Mouse (Mus musculus): ENCODE measurements around the gene Ddc.

Gene Ddc

DNA sequence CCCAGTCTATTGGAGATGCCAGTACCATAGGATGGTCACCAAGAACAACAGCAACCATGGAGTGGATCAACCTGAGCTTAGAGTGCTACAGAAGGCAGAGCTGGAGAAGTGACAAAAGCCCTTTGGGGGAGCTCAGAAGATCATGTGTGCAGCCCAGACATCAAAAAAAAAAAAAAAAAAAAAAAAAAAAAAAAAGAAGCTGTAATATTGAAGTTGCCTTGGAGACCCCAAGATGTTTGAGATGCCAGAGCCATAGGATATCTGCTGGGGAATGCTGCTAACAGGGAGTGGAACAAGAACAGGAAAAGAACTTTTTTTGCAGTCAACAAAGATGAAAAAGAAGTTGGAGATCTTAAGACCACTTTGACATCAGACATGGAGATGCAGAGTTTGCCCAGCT lies 7.6 kb upstream of the Ddc start:
- no peak for DNase-seq (ENCODE audit: low spot score)

DNA sequence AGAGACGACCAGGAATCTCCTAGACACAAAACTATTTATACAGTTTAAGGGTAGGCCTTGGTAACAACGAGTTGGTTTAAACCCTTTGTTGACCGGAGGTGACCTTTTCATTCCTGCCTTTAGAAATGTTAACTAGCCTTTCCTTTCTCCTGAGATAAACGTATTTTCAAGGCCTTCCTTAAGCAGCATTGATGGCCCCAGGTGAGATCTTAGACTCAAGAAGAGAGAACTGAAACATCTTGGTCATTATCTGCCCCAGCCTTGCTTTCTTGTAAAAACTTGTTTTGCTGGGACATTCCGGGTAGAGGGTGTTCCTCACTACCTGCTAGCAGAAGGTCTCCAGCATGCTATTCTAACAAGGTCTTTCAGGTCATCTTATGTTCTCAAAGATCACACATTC lies 7.1 kb upstream of the Ddc start:
- DNase-seq (ENCODE audit: low spot score): no peak

DNA sequence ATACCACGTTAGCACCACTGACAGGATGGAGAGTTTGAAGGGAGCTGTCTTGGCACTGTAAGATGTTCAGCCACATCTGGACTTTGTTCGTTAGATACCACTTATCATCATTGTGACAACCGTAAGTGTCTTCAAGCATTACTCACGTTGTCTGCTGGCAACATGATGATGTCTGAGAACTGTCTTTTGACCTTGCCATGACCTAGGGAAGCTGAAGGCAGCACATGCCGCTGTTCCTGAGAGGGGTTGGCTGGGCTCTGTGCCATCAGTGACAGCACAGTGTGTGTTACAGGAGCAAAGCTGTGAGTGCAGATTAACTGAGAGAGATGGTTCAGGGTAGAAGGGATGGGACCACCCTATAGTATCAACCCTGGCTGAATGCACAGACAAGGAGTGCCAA lies 3.6 kb upstream of the Ddc start:
- DNase-seq (ENCODE audit: low spot score): no peak

DNA sequence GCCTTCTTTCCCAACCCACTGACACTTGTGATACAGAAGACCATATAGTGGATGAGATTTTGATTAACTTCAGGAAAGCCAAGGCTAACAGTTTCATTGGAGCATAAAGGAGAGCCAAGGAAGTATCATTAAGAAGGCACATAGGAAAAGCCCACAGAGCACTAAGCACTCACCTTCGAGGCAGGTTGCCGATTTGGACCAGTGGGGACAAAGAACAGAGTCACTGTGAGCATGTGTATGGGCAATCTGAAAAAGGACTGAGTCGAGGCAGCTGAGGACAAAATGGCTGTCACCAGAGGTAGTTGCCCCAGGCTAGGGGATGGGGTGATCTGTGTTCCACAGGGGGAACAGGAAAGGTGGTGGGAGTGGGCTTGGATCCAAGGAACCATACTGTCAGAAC lies 552 bp upstream of the Ddc start:
- DNase-seq (ENCODE audit: low spot score): no peak

DNA sequence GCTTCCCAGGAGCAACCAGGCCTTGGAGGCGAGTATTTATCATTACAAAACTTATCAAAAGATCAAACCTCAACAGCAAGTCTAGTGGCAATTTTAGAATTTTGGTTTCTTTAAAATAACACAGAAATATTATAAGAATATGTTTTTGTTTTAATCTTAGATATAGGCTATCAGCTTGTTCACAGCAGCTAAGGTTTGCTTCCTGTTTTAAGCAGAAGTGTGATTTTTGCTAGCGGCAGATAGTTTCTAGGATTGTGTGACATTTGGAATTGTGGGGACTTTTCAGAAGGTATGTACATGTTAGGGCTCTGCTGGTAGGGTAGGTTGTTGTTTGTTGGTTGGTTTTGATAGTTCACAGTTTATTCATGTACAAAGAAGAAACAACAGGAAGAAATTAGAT lies 2.5 kb downstream of the Ddc start:
- no peak for DNase-seq (ENCODE audit: low spot score)

DNA sequence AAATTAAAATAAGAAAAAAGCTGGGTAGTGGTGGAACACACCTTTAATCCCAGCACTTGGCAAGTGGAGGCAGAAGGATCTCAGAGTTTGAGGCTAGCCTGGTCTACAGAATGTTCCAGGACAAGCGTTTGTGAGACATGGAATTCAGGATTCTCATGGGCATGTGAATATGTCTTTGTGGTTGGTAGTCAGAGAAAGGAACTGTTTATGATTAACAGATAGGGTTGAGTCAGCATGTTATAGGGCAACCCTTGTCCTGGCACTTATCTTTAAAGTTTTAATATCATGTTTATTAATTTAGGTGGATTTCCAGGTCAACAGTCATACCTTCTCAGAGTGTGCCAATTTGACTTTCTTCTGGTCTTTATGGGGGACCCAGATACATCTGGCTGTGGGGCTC lies 4.2 kb downstream of the Ddc start:
- no peak for DNase-seq (ENCODE audit: low spot score)

DNA sequence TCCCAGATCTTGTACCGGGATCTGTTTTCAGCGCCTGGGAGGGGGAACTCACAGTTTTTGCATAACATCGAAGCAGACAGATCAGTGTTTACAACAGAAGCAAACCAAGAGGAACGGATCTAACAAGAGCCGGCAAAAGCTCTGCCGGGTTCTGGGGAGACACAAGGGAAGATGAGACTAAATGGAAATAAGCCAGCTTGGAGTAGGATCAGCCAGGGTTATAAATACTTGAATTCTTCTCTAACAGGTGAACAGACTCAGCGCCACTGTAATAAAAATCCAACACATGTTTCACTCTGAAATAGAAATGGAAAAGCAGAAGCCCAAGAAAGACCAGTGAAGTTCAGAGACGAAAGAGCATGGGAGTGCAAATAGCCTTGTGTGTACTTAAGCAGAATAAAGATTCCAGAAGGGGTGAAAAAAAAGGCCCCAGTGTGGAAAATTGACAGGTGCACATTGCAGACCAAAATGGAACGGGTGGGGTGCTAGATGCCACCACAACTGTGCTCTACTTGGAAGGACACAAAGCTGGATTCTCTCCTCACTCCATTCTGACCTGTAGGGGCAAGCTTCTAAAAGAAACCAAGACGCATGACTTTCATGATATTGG lies 4.8 kb downstream of the Ddc start:
- no peak for DNase-seq (ENCODE audit: low spot score)

DNA sequence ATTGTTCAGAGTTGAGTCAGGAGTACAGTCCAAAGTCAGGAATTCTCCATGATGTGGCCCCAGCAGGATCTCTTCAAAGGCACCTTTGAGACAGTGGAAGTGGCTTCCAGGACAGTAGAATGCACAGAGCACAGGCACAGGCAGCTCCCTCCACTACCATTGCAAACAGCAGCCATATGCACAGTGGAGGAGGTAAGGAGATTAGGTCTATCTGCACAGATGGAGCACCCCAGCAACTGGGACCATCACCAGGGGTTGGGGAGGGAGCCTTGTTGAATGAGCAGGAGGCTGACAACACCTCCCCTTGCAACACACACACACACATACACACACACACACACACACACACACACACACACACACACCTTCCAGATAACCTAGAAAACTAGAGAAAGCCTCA lies 6.1 kb downstream of the Ddc start:
- DNase-seq (ENCODE audit: low spot score): no peak

DNA sequence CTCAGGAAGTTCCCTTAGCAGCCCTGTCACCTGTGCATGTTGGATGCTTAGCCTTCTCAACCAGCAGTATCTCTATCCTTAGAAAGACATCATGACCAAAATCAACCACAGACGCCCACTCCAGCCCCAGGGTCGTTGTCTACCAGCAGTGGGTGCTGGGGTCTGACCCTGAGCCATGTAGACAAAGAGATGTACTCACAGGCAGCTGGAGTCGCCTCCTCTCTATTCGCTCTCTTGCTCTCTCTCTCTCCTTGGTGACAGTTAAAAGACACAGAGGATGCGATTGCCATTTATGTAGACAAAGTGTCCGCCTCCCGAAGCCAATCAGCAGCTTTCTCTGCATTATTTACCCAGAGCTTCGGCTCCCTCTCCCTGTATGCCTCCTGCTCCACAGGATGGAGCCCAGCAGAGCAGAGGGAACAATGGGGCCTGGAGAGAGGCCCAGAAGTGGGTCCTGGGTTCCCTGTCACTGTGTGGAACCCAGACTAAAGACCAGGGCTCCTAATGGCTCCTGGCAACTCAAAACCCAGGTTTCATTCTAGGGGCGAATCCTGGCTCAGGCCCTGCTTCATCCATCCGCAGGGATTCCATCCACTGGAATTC lies 7.7 kb downstream of the Ddc start:
- DNase-seq (ENCODE audit: low spot score): no peak

DNA sequence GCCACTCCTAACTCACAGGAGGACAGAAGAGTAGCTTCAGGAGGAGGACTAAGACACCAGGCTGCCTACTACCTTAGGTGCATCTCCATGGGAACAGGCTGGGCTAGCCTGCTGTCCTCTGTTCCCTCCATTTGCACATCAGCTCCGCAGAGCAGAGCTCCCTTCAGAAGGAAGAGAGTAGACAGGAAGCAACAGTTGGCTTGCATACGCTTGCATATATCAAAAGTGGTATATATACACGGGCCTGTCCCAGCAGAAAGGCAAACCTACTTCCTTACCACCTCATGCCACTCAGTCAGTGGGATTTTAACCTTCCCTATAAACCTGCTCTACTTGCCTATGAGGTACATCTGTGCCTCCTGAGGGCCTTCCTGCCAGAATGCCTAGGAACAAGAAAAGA lies 9.2 kb downstream of the Ddc start:
- no peak for DNase-seq (ENCODE audit: low spot score)

DNA sequence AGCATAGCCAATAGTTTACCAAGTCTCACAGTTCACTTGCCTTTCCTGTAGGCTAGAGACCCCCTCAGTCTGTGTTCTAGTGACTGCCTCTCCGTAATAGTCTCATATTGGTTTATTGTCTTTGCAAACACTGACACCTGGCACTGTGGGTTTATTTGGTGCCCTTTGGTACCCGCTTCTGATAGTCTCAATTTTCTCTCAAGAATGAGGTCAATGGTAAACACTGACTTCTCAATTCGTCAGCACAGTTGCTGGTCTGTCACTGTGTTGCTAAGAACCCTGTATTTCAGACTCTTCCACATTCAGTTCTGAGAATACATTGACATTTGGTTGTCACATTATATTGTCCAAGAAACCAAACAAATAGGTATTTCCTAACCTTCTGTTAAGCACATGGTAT lies 9.9 kb downstream of the Ddc start:
- DNase-seq (ENCODE audit: low spot score): no peak

DNA sequence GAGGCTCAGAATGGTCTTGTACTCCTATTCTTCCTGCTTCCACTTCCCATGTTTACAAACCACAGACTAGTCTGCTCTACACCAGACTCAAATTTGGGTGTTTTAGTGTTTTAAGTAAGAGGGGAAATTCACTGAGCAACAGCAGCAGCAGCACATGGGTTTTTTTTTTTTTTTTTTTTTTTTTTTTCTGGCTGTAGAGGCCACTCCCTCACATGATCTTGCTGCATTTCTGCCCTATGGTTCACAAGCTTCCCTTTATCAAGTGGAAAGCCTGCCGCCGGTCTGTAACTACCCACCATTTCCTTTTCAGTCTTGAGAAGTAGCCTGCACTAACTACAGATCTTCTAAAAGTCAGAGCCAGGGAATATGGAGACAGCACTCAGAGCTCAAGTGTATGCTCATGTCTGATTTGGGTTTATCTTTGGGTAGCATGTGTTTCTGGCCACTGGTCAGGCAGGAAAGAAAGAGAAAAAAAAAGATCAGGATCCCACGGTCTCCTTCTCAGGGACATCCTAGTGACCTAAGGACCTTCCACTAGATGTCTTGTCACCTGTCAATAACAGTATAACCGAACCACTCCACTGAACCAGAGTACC lies 11.4 kb downstream of the Ddc start:
- DNase-seq (ENCODE audit: low spot score): no peak

DNA sequence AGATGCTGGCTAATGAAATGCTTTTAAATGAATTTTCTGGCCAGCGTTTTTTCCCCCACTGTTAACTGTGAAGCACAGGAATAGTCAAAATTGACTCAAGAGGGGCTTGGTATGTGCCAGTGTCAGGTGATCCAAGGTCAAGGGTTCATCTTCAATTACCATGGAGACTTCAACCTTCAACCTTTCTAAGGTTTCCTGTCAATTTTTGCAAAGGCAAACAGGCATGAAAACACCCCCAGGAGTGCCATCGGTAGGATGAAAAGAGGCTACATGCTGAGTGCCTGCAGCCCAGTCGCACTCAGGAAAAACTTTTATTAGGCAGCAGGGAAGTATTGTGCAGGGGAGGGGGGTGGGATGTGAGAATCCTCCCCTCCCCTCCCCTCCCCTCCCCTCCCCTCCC lies 12.0 kb downstream of the Ddc start:
- DNase-seq (ENCODE audit: low spot score): no peak

DNA sequence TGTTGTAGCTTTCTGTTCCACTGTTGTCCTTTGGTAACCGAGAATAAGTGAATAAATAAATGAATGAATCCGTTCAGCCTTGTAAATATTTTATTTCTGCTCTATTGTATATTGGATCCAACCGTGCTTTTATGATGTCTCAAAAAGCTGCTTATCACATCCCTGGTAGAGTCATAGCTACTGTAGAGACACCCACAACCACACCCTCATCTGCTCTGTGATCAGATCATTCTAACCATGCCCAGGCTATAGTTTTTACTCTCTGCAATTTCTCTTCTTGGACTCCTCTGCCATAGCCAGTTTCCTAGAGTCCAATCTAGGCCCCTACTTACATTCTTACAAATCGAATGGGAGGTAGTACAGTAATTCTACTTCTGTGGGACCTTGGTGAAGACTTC lies 12.7 kb downstream of the Ddc start:
- DNase-seq (ENCODE audit: low spot score): no peak

DNA sequence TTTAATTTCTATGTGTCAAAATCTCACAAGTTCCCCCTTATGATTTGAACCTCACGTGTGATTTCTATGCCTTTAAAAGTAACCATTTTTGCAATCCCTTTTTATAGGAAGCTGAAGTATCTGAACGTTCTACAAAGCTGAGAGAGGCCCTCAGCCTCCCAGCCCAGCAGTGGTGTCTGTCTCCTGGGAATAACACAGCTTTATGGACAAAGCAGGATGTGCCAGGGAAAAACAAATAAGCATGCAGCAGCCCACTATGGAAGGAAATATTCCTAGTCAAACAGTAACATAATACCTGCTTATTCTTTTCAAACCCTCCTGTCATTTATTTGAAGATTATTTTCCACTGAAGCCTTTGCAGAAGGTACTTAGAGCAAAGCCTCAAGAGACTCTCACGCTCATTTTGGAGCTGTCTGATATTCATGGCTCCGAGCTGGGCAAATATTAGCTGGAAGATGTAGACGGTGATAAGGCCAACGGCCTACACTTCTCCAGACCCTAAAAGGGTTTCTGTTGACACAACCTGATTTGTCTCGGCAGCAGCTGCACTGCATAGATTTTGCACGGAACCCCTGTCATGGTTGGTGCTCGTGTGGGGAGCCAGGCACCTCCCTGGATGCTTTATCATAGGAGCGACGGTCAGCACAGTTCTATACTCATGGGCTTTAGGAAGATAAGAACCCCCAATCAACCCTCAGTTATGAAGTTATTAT lies 13.3 kb downstream of the Ddc start:
- no peak for DNase-seq (ENCODE audit: low spot score)

DNA sequence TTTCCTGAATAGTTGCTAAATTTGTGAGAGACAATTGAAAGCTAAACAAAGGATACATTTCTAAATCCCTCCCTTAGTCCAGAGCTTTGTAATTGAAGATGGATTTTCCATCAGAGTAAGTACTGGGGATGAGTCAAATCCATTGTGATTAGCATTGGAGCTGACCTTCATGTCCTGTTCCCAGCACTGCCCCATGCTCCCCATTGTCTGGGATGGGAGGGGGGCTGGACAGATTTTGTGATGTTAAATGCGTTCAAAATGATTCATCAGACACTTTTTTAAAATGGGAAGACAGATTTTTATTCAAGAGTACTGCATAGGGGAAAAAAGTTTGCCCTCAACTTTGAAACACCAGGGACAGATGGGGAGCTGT lies 16.2 kb downstream of the Ddc start:
- no peak for DNase-seq (ENCODE audit: low spot score)

DNA sequence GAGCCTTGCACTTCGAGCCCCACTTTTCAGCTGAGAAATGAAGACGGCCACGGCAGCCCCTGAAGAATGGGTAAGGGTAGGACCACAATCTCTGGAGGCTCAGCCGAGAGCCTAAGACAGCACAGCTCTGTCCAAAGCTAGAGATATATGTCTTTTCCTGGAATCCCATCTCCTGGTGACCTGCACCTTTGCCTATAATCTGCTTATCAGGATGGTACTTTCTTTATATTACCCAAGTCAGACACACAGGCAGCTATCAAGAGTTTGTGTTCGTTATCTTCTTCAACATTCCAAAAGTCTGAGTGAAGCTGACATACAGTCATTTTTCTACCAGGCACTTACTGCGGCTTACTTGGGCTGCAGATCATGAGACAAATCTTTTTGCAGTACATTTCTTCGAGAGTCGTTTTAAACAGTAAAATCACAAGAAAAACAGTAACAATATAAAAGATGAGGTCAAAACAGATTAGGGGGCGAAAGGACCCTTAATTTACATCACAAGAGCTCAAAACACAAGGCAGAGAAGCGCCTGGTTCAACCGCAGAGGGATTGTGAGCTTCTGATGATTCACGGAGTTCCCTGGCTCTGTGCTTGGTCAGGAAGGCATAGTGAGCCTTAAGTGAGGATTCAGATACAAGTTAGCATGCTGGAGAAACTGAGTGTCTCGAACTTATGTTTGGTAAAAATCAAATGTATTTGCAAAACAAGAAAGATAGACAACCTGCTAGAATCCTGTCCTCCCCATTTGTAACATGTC lies 16.7 kb downstream of the Ddc start:
- no peak for DNase-seq (ENCODE audit: low spot score)

DNA sequence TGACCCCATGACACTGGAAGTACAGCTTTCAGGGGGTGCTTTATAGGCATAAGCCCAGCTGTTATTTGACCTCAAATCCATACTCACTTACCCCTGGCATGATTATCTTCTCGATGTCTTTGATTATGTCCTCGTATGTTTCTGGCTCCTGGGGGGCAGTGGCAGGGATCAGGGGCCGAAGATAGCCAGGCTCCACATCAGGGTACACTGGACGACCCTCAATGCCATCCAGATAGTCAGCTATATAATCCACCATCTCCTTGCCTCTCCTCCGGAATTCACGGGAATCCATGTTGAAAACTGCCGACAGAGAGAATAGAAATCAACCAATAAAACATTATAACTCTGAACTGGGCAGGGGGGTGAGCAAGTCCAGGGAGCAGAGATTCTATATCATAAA lies 17.6 kb downstream of the Ddc start:
- DNase-seq (ENCODE audit: low spot score): no peak

DNA sequence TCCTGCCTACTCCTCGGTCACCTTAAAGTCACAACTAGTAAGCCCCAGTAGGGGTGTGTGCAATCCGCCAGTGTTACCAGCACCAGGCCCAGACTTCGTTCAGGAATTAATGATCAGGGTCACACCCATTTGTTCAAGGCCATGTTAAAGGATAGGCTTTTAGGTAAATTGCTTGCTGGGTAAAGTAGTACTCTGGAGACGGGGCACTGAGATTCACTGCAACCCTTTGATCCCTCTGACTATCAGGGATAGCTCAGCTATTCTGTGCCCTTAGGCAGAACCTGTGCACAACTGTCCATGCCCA lies 18.3 kb downstream of the Ddc start:
- DNase-seq (ENCODE audit: low spot score): no peak

DNA sequence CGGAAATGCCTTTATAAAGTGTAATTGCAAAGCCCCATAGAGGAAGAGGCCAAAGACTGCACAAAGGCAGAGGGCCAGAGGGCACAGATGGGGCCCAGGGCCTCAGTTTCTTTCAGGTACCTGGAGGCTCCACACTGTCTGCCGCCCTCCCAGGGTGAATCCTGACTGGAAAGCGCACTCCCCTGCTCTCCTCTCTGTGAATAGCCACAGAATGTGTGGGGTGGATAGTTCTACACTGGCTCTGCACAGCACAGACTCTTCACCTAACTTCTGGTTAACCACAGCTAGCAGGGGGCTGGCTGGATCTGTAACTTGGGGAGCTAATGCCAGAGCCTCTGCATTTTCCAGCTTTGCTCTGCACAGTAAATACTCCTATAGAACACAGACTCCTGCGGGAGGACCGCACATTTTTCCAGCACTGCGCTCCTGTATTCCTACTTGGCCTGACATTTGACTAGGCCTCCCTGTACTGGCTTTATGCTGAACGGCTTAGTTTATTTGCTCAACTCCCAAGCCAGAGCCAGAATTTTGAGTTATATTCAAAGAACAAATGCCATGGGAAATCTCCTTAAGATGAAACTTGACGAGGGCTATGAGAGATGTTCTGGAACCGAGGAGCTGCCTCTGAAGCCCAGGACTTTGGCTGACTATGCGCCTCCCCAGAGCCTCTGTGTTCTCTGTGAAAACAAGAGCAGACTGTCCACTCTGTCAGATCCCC lies 18.8 kb downstream of the Ddc start:
- DNase-seq (ENCODE audit: low spot score): no peak

DNA sequence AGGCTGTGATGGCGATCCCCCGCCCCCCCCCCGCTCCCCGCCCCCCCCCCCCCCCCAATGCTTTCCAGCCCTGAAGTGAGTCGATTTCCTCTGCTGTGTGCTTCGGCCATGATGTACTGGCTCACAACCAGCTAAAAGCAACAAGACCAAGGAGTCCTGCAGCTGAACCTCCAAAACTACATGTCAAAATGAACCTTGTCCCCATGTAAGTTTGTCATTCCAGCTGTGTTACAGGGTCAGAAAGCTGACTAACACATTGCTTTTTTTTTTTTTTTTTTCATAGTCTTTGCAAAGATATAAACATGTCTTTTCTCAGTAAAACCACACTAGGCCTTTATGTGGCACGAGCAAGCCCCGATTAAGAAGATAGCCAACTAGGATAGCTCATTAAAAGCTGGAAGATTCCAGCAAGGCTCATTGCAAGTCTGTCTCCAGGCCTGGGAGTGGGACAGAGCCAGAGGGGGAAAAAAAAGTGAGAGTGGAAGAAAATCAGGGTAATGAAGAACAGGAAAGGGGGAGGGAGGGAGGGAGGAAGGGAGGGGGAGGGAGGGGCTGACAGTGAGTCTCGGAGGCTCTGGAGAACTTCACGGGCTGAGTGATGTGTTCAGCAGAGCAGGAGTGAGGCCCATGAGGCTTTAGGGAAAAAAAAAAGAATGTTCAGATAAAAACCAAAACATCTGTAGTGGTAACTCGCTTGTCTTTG lies 19.5 kb downstream of the Ddc start:
- peak; percentile 71 for DNase-seq (ENCODE audit: low spot score)

DNA sequence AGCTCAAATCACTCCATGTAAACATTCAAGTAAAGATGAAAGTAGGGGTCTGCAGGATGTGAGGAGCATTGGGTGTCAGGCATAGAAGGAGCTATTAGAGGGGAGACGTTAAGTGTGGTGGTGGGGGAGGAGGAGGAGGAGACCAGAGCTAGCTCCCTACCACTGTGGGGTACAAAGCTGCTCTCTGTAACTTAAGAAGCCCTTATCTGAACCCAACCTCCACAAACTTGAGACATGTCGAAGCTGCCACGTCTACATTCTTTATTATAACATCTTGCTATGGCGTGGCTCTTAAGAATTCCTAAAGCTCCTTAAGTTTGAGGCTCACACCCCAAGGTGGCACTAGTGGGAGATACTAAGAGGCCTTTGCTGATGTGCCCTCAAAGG lies 20.1 kb downstream of the Ddc start:
- DNase-seq (ENCODE audit: low spot score): peak; percentile 29

Data from yolk sac, embryonic 10.5 days (tissue).